Mouse (Mus musculus) cortical plate, adult 2 months (tissue): ENCODE results near the gene Ufsp1.

Source experiments
- CTCF ChIP-seq: fragments of 200-500 bp; IDR thresholded peaks from 2 replicates; pipeline ENCODE4 v1.5.1; 2011; ENCODE audit warnings: mild to moderate bottlenecking, control low read depth, low read length; ENCODE audit not compliant: insufficient read depth; ENCODE audit errors: extremely low read depth
- POLR2A ChIP-seq: fragments of 200-500 bp; IDR thresholded peaks from 2 replicates; pipeline ENCODE4 v1.6.1; 2011; ENCODE audit warnings: mild to moderate bottlenecking, low read length, control low read depth; ENCODE audit not compliant: insufficient read depth; ENCODE audit errors: extremely low read depth

DNA sequence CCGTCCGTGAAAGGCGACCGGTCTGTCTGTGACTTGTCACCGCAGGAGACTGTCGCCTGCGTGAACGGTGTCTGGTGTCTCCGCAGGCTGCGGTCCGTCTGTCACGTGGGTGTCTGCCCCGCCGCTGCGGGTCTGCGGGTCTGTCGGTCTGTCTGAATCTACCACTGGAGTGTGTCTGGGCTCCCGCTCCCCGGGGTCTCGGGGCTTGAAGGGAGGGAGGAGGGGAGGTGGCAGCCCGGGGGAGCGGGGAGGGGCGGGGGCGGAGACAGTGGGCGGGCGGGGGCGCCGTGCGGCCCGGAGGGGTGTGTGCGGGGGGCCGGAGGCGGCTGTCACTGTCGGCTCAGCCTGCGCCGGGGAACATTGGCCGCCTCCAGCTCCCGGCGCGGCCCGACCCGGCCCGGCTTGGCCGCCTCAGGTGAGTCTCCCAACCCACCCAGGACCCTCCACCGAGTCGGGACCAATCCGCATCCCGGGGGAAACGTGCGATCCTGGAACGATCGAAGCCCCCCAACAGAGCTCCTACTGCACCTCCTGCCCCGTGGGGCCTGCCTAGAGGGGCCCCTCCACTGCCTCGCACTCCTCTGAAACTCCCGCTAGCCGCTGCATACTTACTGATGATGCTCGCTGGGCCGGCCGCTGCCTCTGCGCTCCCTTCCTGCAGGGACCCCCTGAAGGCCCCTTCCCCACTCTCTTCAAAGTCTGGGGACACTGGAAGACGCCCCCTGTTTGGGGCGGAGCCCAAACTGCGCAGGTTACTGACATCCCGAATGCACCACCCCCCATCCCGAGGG is 6.3 kb upstream of the Ufsp1 start:
- TF ChIP-seq CTCF = no peak
- TF ChIP-seq POLR2A = no peak; the same call in 1 of the 2 replicates
